Mouse (Mus musculus): ENCODE data around the gene Tspan18.
A peak's percentile ranks its signal among the peaks of the same experiment; 100 is the strongest.

Tspan18 gene

GRCm38 (mm10) chr2:93217015-93217414, 117.3 kb downstream of the Tspan18 start:
- DNase-seq (ENCODE audit: low spot score in 2 of 2) = peak; percentile 88 to 89

- DNase-seq (ENCODE audit: low spot score in 2 of 2) = no peak
These were observed 118.5 kb downstream of the Tspan18 start for GRCm38 (mm10) chr2:93215790-93216189.

GRCm38 (mm10) chr2:93214192-93214591, 120.1 kb downstream of the Tspan18 start:
- no peak for DNase-seq (ENCODE audit: low spot score in 2 of 2)

- no peak for DNase-seq (ENCODE audit: low spot score in 2 of 2)
These were observed 121.4 kb downstream of the Tspan18 start for GRCm38 (mm10) chr2:93212865-93213264.

- DNase-seq (ENCODE audit: low spot score in 2 of 2) = no peak
These were observed 121.9 kb downstream of the Tspan18 start for GRCm38 (mm10) chr2:93212386-93212785.

- DNase-seq (ENCODE audit: low spot score in 2 of 2) = no peak
These were observed 128.2 kb downstream of the Tspan18 start for GRCm38 (mm10) chr2:93206126-93206525.

- no peak for DNase-seq (ENCODE audit: low spot score in 2 of 2)
These were observed 129.7 kb downstream of the Tspan18 start for GRCm38 (mm10) chr2:93204571-93204970.

GRCm38 (mm10) chr2:93203682-93204081, 130.6 kb downstream of the Tspan18 start:
- peak in 1 of 2 experiments; percentile 48 for DNase-seq (ENCODE audit: low spot score in 2 of 2)

GRCm38 (mm10) chr2:93202782-93203181, 131.5 kb downstream of the Tspan18 start:
- no peak for DNase-seq (ENCODE audit: low spot score in 2 of 2)

- no peak for DNase-seq (ENCODE audit: low spot score in 2 of 2)
These were observed 132.3 kb downstream of the Tspan18 start for GRCm38 (mm10) chr2:93201997-93202396.

GRCm38 (mm10) chr2:93200681-93201340, 133.5 kb downstream of the Tspan18 start:
- no peak for DNase-seq (ENCODE audit: low spot score in 2 of 2)

GRCm38 (mm10) chr2:93199531-93199974, 134.8 kb downstream of the Tspan18 start:
- DNase-seq (ENCODE audit: low spot score in 2 of 2) = no peak

- peak; percentile 94 to 98 for DNase-seq (ENCODE audit: low spot score in 2 of 2)
These were observed 135.5 kb downstream of the Tspan18 start for GRCm38 (mm10) chr2:93198846-93199245.

- DNase-seq (ENCODE audit: low spot score in 2 of 2) = no peak
These were observed 140.5 kb downstream of the Tspan18 start for GRCm38 (mm10) chr2:93193806-93194205.

- DNase-seq (ENCODE audit: low spot score in 2 of 2) = no peak
These were observed 141.6 kb downstream of the Tspan18 start for GRCm38 (mm10) chr2:93192671-93193080.

GRCm38 (mm10) chr2:93192182-93192560, 142.1 kb downstream of the Tspan18 start:
- DNase-seq (ENCODE audit: low spot score in 2 of 2) = no peak

GRCm38 (mm10) chr2:93191488-93192181, 142.7 kb downstream of the Tspan18 start:
- no peak for DNase-seq (ENCODE audit: low spot score in 2 of 2)

- no peak for DNase-seq (ENCODE audit: low spot score in 2 of 2)
These were observed 143.4 kb downstream of the Tspan18 start for GRCm38 (mm10) chr2:93190771-93191487.

- DNase-seq (ENCODE audit: low spot score in 2 of 2) = no peak
These were observed 145.4 kb downstream of the Tspan18 start for GRCm38 (mm10) chr2:93188761-93189458.

- DNase-seq (ENCODE audit: low spot score in 2 of 2) = no peak
These were observed 146.1 kb downstream of the Tspan18 start for GRCm38 (mm10) chr2:93188020-93188760.

- DNase-seq (ENCODE audit: low spot score in 2 of 2) = peak in 1 of 2 experiments; percentile 64
These were observed 146.8 kb downstream of the Tspan18 start, which contains the start of gene Trp53i11 for GRCm38 (mm10) chr2:93187323-93187996. TSS of gene Trp53i11 (plus strand) at chr2:93187548.
